Mouse (Mus musculus): ENCODE results near the gene Ccnd3. TPM values are rescaled to one million over a fixed set of nuclear protein-coding genes. Genes with fewer than 3 reads are reported as not detected.
"Not testable (repeated sequence)": the region's sequence is repeated elsewhere in the genome, so short reads cannot be mapped to it uniquely, and the experiment has no call there.

The Ccnd3 gene
- polyA plus RNA-seq, 1 experiment: 164 TPM

DNA sequence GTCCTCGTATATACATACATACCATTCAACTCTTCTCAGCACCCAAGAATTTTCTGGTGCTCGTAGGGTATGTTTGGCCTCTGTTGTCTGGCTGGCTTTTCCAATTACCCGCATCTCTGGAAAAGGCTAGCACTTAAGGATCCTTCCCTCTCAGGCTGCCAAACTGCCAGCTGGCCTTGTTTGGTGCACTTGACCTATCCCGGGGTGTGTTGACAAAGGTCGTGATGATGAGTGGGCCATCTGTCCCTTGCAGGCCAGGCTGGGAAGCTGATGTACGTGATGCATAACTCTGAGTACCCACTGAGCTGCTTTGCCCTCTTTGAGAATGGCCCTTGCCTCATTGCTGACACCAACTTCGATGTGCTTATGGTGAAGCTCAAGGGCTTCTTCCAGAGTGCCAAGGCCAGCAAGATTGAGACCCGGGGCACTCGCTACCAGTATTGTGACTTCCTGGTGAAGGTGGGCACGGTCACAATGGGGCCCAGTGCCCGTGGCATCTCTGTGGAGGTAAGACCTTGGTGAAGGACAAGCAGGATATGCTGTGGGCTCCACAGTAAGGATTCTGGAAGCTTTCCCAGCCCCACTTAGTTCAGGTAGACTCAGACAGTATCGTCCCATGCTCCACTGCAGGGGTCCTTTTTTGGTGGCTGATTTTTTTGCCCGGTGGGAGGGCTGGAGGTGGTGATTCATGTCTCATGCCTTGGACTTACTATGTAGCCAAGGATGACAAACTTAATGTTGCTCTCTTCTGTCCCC is 113.9 kb downstream of the Ccnd3 start:
- DNase-seq (ENCODE audit: low read depth): no peak

DNA sequence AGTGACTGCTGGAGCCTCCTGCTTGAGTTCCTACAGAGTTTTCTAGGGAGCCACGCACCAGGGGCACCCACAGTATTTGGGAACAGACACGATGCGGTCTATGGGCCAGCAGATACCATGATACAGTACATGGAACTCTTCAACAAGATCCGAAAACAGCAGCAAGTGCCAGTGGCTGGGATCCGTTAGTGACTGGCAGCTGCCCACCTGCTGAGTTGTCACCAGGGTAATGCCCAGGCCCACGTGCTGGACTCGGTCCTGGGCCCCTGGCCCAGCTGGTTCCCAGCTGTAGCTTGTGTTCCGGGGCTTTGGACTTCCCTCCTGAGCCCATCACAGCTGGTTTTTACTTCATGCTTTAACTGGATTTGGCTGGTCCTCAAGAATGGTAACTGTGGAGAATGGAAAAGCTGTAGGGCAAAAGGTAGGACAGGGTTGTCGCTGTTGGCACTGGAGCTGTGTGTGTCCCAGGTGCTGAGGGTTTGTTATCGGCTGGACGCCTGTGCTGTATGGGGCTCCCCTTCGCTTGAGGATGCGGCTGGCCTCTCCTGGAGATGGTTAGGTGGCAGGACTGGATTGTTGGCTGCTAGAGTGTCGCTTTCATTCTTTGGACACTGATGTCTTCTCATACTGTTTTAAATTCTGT is 118.2 kb downstream of the Ccnd3 start:
- no peak for DNase-seq (ENCODE audit: low read depth)

DNA sequence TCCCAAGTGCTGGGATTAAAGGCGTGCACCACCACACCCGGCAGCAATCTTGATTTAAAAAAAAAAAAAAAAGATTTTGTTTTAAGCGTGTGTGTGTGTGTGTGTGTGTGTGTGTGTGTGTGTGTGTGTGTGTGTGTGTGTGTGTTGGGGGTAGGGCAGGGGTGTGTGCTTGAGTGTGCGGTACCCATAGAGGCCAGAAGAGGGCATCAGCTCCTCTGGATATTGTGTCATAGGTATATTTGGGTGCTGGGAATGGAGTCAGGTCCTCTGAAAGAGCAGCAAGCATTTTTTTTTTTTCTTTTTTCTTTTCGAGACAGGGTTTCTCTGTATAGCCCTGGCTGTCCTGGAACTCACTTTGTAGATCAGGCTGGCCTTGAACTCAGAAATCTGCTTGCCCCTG is 119.7 kb downstream of the Ccnd3 start:
- DNase-seq (ENCODE audit: low read depth): not testable (repeated sequence)

DNA sequence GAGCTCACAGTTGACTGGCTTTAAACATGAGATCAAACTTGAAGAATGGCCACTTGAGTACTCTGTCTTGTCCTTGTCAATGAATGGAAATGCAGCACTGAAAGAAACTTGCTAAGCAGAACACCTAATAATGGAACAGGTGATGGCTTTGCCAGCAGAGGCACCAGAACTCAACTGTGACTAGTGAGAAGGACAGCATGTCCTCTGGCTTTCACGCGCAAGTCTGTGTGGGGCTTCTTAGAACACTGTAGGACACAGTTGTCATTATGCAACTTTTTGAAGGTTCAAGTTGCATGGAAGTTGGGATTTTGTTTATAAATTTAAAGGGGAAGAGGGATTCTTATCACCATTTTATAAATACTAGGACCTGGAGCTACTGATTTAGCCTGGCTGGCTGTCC is 120.2 kb downstream of the Ccnd3 start:
- no peak for DNase-seq (ENCODE audit: low read depth)

DNA sequence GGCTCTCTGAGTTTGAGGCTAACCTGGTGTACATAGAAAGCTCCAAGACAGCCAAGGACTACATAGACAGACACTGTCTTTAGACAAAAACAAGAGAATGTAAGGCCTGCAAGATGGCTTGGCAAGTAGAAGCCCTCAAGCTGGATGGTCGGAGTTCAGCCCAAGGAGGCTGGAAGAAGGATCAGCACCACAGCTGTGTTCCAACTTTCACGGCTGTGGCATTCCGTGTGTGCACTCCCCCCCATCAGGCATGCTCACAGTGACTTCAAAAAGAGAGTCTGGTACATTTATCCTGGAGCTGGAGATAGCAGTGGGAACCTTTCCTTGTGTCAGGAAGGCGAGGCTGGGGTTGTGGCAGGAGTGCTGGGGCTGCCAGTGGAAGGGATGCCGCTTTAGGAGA is 121.2 kb downstream of the Ccnd3 start:
- DNase-seq (ENCODE audit: low read depth): no peak

DNA sequence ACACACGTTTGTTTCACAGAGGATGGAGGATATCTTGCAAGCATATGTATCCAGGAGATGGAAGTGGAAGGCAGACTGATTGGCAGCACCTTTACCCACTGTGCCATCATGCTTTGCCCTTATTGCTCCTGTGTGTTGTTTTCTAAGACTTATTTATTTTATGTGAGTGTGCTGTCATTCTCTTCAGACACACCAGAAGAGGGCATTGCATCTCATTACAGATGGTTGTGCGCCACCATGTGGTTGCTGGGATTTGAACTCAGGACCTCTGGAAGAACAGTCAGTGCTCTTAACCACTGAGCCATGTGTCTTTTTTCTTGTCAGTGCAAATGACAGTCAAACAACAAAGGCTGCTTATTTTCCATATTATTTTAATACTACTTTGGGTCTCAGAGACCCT is 122.9 kb downstream of the Ccnd3 start:
- DNase-seq (ENCODE audit: low read depth): no peak

DNA sequence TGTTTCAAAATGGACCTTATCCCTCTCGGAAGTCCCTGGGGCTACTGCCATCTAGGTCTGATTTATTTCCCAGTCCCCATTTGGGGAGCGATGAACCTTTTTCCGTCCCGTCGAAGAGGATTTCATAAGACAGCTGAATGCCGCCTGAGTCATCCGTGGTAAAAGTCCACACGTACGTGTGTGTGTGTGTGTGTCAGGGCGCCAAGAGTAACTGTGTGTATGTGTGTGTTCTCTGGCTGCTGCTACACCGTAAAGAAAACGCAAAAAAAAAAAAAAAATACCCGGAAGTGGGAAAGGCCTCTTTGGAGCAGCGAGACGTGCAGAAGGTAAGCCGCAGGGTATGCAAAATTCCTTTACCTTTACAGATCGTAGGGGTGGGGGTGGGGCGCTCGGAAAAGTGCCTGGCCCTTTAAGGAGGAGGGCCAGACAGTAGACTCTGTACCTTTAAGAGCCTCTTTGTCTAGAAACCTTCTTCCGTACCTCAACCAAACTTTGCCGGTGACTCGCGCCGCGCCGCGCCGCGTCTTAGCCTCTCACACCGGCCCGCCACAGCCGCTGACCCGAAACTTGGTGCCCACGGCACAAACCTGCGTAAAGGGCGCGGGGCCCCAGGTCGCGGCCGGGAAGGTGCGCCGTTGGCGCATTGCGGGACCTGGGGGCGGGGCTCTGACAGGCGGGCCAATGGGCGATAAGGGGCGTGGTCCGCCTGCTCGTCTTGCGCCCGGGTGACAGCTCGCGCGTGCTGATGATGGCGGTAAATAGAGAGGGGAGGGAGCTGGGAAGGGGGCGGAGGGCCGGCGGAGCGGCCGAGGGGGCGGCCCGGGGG is 124.2 kb downstream of the Ccnd3 start:
- no peak for DNase-seq (ENCODE audit: low read depth)

DNA sequence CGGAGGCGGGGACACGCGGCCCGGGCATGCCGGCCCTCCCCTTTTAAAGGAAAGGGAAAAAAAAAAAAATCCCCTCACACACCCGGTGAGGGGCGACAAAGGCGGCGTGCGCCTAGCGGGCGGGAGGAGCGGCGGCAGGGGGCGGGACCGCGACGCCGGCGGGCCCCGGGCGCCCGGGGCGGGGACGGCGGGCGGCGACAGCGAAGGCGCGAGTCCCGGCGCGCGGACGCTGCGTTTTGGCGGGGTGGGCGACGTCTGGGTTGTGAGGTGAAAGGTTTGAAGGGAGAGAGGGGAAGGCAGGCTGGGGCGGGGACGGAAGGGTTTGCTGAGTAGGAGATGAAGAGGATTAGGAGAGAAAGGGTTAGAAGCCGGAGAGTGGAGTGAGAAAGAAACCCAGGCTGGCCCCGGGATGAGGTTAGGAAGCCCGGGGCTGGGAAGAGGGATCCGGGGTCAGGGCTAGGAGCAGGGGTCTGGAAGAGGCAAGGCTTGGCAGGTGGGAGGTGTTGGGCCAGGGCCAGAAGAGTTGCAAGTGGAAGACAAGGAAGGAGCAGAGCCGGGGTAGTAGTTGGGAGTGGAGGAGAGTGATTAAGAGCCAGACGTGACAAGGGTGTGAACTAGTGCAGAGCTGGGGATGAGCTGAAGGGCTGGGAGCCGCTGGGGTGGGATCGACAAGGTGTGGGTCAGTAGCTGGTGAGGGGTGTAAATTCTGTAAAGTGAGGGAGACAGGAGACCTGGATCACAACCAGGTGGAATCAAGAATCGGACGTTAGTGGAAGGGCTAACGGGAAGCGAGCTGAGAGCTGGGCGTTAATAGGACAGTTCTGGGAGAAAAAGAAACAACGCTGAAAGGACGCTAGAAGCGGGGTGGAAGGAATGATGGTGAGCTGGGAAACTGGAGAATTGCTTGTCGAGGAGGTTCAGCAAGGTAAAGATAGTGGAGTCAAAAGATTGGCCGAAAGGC is 125.1 kb downstream of the Ccnd3 start:
- DNase-seq (ENCODE audit: low read depth): no peak

DNA sequence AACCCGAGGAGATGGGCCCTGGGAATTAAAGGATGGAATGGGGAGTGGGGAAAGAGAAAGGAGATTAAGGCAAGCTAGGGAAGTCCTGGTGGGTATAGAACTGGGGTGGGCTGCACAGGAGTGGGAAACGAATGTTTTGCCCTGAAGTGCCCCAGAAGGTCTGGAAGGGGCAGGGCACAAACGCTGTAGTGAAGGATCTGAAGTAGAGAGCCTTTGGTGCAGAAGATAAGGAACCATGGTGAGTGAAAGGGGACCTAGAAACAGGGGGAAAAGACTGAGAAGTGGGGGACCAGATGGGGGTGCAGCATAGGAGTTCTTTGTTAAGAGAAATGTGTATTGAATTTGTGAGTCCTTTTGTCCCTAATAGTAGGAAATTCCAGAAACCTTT is 125.8 kb downstream of the Ccnd3 start, which contains the start of gene Usp49:
TSS of gene Usp49 (plus strand) at position 13 of the 388 bp plus-strand sequence.
- DNase-seq (ENCODE audit: low read depth): no peak

DNA sequence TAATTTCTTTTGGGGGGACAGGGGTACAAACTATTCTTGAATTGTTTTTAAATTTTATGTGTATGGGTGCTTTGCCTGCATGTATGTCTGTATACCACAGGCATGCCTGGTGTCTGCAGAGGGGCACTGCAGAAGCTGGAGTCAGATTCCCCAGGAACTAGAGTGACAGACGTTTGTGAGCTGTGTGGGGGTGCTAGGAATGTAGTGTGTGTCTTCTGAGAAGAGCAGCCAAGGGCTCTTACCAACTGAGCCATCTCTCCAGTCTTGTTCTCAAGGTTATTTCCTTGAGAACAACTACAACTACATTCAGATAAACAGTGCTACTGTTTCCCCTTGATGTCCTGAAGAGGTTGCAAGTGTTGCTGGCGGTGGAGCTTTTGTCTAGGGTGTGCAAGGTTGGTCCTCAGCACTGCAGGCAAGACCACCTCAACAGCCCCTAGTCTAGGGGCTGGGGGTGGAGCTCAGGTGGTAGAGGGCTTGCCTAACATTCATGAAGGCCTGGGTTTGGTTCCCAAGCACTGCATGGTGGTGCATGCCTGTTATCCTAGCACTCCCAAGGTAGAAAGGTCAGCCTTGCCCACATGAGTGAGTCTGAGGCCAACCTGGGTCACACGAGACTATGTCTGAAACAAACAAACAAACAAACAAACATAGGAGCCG is 127.5 kb downstream of the Ccnd3 start:
- no peak for DNase-seq (ENCODE audit: low read depth)

DNA sequence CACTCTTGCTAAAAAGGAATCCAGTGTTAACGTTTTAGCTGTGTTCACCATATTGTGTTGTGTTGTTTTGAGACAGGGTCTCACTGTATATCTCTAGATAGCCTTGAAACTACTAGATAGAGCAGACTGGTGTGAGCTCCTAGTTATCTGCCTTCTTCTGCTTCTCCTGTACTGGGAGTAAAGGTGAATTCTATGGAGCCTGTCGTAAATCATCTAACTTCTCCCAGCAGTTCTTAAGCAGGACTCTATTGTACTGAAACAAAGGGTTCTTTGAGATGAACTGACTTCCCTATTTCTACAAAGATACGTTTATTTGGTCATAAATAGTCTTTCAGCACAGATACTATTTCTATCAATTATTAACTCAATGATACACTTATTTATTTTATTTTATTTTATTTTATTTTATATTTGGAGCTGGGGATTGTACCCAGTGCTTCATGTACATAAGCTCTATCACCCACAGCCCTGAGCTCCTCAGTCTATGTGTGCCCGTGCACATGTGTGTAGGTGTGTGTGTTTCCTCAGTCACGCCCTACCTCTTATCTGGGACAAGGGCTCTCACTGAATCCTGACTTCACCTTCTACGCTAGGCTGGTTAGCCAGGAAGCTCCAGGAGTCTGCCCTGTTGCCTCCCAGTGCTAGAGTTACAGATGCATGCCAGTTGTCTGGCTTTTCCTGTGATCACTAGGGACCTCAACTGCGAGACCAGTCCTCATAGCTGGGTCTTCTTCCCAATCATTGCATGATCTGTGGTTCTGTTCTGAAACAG is 129.3 kb downstream of the Ccnd3 start:
- no peak for DNase-seq (ENCODE audit: low read depth)

DNA sequence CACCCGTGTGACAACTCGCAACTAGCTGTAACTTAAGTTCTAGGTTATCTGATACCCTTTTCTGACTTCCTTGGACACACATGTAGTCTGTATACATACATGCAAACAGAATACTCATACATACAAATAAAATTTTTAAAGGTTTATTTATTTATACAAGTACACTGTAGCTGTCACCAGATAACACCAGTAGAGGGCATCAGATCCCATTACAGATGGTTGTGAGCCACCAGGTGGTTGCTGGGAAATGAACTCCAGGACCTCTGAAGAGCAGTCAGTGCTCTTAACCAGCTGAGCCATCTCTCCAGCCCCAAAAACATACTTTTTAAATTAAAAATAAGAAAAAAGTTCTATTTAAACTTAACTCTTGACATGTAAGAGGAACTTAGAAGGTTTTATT is 138.1 kb downstream of the Ccnd3 start:
- DNase-seq (ENCODE audit: low read depth): no peak

DNA sequence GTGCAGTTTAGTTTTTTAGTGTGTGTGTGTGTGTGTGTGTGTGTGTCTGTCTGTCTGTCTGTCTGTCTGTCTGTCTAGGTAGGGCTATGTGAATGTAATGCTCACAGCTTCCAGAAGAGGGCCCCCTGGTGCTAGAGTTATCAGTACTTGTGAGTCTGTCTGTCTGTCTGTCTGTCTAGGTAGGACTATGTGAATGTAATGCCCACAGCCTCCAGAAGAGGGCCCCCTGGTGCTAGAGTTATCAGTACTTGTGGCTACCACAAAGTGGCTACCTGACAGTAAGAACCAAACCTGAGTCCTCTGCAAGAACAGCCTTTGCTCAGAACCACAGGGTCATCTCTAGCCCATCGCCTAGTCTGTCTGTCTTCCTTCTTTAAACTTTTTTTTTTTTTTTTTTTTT is 141.8 kb downstream of the Ccnd3 start:
- DNase-seq (ENCODE audit: low read depth): no peak

DNA sequence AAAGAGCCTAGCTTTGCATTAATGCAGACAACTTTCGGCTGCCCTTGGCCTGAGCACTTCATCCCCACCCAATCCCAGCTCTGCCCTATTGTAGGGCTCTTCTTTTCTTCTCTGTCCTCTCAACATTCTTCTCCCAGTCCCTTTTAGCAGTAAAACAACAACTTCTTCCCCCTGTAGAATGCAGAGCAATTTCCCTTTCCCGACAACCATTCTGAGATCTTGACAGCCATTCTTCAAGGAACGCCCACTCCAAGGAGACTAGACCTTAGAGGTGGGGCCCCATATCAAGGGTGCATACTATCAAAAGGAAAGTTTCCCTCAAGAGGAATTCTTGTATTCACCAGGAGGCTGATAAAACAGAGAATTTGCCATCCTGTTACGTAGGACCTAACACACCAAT is 144.1 kb downstream of the Ccnd3 start:
- DNase-seq (ENCODE audit: low read depth): no peak

Other genes with a start within 250 kb of the Ccnd3 start
- 28.8 and 28.9 TPM in 2 replicates for gene Mrps10, start 136.2 kb upstream of the Ccnd3 start, polyA plus RNA-seq (2012; rRNA removed)
- gene Guca1b, start 119.7 kb upstream of the Ccnd3 start, polyA plus RNA-seq (2012; rRNA removed): 0.65 and 0.71 TPM in 2 replicates
- gene Guca1a, start 104.5 kb upstream of the Ccnd3 start, polyA plus RNA-seq (2012; rRNA removed): 1.4 and 1.6 TPM in 2 replicates
- gene AI661453, start 68.4 kb upstream of the Ccnd3 start, polyA plus RNA-seq (2012; rRNA removed): 1.6 and 1.8 TPM in 2 replicates
- gene 1700001C19Rik, start 67.7 kb upstream of the Ccnd3 start, polyA plus RNA-seq (2012; rRNA removed): 3.9 and 4.3 TPM in 2 replicates
- 22.7 and 23.1 TPM in 2 replicates for gene Taf8, start 2.8 kb upstream of the Ccnd3 start, polyA plus RNA-seq (2012; rRNA removed)
- 9.5 and 9.8 TPM in 2 replicates for gene Bysl, start 106.4 kb downstream of the Ccnd3 start, polyA plus RNA-seq (2012; rRNA removed)
- gene Med20, start 106.5 kb downstream of the Ccnd3 start, polyA plus RNA-seq (2012; rRNA removed): 28.7 and 35.4 TPM in 2 replicates
- 0.81 and 1.2 TPM in 2 replicates for gene Gm20517, start 106.5 kb downstream of the Ccnd3 start, polyA plus RNA-seq (2012; rRNA removed)
- gene Usp49, start 125.6 kb downstream of the Ccnd3 start, polyA plus RNA-seq (2012; rRNA removed): 8.3 and 8.4 TPM in 2 replicates
- 98.7 and 117 TPM in 2 replicates for gene Tomm6, start 183.3 kb downstream of the Ccnd3 start, polyA plus RNA-seq (2012; rRNA removed)
- 10.2 and 11.6 TPM in 2 replicates for gene Frs3, start 184.0 kb downstream of the Ccnd3 start, polyA plus RNA-seq (2012; rRNA removed)
- 1.5 and 2.7 TPM in 2 replicates for gene Gm21981, start 189.4 kb downstream of the Ccnd3 start, polyA plus RNA-seq (2012; rRNA removed)
- gene Prickle4, start 189.7 kb downstream of the Ccnd3 start, polyA plus RNA-seq (2012; rRNA removed): 2.6 and 3.2 TPM in 2 replicates
- gene Pgc, start 221.8 kb downstream of the Ccnd3 start, polyA plus RNA-seq (2012; rRNA removed): 0.27 and 0.44 TPM in 2 replicates
- 18.6 and 22.1 TPM in 2 replicates for gene Tfeb, start 232.0 kb downstream of the Ccnd3 start, polyA plus RNA-seq (2012; rRNA removed)